Mouse (Mus musculus): ENCODE measurements around the gene Frem1. TPM values are rescaled to one million over a fixed set of nuclear protein-coding genes. Genes with fewer than 3 reads are reported as not detected.

Frem1 gene
- polyA plus RNA-seq (2015; fragmentation: Nextera tagmentation; extraction: Ambion mirVana) = 1.5 and 1.6 TPM in 2 replicates

GRCm38 (mm10) chr4:83051634-83052577, at the start of gene Frem1:
Gene Frem1 (minus strand): TSS chr4:83052339.
- H3K9ac ChIP-seq (ENCODE audit: low read depth, low read length) = no peak within 1 kb of the TSS
- no peak for TF ChIP-seq CTCF (IDR thresholded peaks at IDR 0.05; ENCODE audit: low read depth)
- ATAC-seq = no peak
- H3K4me3 ChIP-seq (ENCODE audit: low read depth, low read length) = peak within 1 kb of the TSS; percentile 34
- H3K27me3 ChIP-seq (replicated peaks; ENCODE audit: control insufficient read depth, insufficient read depth, low read length) = no peaks in the 10 kb centered on the region; the same call in 1 of the 2 replicates
- peak within 1 kb of the TSS; percentile 49 for H3K4me2 ChIP-seq (replicated peaks; ENCODE audit: low read depth)
- no peak within 1 kb of the TSS for H3K27ac ChIP-seq (ENCODE audit: low read depth, low read length)
- H3K36me3 ChIP-seq (ENCODE audit: control insufficient read depth, insufficient read depth) = no peaks in the 10 kb centered on the region
- WGBS = 3% methylated on average over 23 of the region's 24 CpGs
- no peaks in the 10 kb centered on the region for H3K4me1 ChIP-seq (replicated peaks; ENCODE audit: control insufficient read depth, insufficient read depth, low read length)
- H3K9me3 ChIP-seq (ENCODE audit: control insufficient read depth) = no peaks in the 10 kb centered on the region

- no peaks in the 10 kb centered on the region for H3K36me3 ChIP-seq (ENCODE audit: control insufficient read depth, insufficient read depth)
- H3K9ac ChIP-seq (ENCODE audit: low read depth, low read length) = no peak overlapping the region
- peak; percentile 65 for ATAC-seq
- H3K27me3 ChIP-seq (replicated peaks; ENCODE audit: control insufficient read depth, insufficient read depth, low read length) = no peaks in the 10 kb centered on the region
- no peaks in the 10 kb centered on the region for H3K4me1 ChIP-seq (replicated peaks; ENCODE audit: control insufficient read depth, insufficient read depth, low read length)
- WGBS = 47% methylated on average over 7 of the region's 7 CpGs
- H3K27ac ChIP-seq (ENCODE audit: low read depth, low read length) = no peak overlapping the region
- H3K4me2 ChIP-seq (replicated peaks; ENCODE audit: low read depth) = no peak overlapping the region
- H3K9me3 ChIP-seq (ENCODE audit: control insufficient read depth) = no peaks in the 10 kb centered on the region
- H3K4me3 ChIP-seq (ENCODE audit: low read depth, low read length) = no peak overlapping the region
- TF ChIP-seq CTCF (IDR thresholded peaks at IDR 0.05; ENCODE audit: low read depth) = no peak
Observed at GRCm38 (mm10) chr4:83099025-83099424, 46.9 kb upstream of the Frem1 start.

GRCm38 (mm10) chr4:83093941-83094340, 41.8 kb upstream of the Frem1 start:
- ATAC-seq = no peak
- Histone ChIP-seq H3K27me3 (replicated peaks; ENCODE audit: control insufficient read depth, insufficient read depth, low read length) (no peaks in the 10 kb centered on the region), H3K4me2 (replicated peaks; ENCODE audit: low read depth) (no peak overlapping the region), H3K9ac (ENCODE audit: low read depth, low read length) (no peak overlapping the region), H3K27ac (ENCODE audit: low read depth, low read length) (no peak overlapping the region), H3K36me3 (ENCODE audit: control insufficient read depth, insufficient read depth) (no peaks in the 10 kb centered on the region), H3K4me1 (replicated peaks; ENCODE audit: control insufficient read depth, insufficient read depth, low read length) (no peaks in the 10 kb centered on the region), H3K9me3 (ENCODE audit: control insufficient read depth) (no peaks in the 10 kb centered on the region), H3K4me3 (ENCODE audit: low read depth, low read length) (no peak overlapping the region)
- TF ChIP-seq CTCF (IDR thresholded peaks at IDR 0.05; ENCODE audit: low read depth) = no peak
- 81% methylated on average over 2 of the region's 2 CpGs for WGBS

- Histone ChIP-seq H3K4me3 (ENCODE audit: low read depth, low read length) (no peak overlapping the region), H3K4me1 (replicated peaks; ENCODE audit: control insufficient read depth, insufficient read depth, low read length) (no peaks in the 10 kb centered on the region), H3K27ac (ENCODE audit: low read depth, low read length) (no peak overlapping the region), H3K27me3 (replicated peaks; ENCODE audit: control insufficient read depth, insufficient read depth, low read length) (no peaks in the 10 kb centered on the region), H3K9ac (ENCODE audit: low read depth, low read length) (no peak overlapping the region), H3K9me3 (ENCODE audit: control insufficient read depth) (no peaks in the 10 kb centered on the region), H3K4me2 (replicated peaks; ENCODE audit: low read depth) (no peak overlapping the region), H3K36me3 (ENCODE audit: control insufficient read depth, insufficient read depth) (no peaks in the 10 kb centered on the region)
- no peak for ATAC-seq
- 56% methylated on average over 6 of the region's 6 CpGs for WGBS
- no peak for TF ChIP-seq CTCF (IDR thresholded peaks at IDR 0.05; ENCODE audit: low read depth)
Observed at GRCm38 (mm10) chr4:83090691-83091448, 38.7 kb upstream of the Frem1 start.

- no peak for ATAC-seq
- Histone ChIP-seq H3K27me3 (replicated peaks; ENCODE audit: control insufficient read depth, insufficient read depth, low read length) (no peaks in the 10 kb centered on the region), H3K4me1 (replicated peaks; ENCODE audit: control insufficient read depth, insufficient read depth, low read length) (no peaks in the 10 kb centered on the region), H3K4me3 (ENCODE audit: low read depth, low read length) (no peak overlapping the region), H3K36me3 (ENCODE audit: control insufficient read depth, insufficient read depth) (no peaks in the 10 kb centered on the region), H3K9ac (ENCODE audit: low read depth, low read length) (no peak overlapping the region), H3K27ac (ENCODE audit: low read depth, low read length) (no peak overlapping the region), H3K9me3 (ENCODE audit: control insufficient read depth) (no peaks in the 10 kb centered on the region), H3K4me2 (replicated peaks; ENCODE audit: low read depth) (no peak overlapping the region)
- no peak for TF ChIP-seq CTCF (IDR thresholded peaks at IDR 0.05; ENCODE audit: low read depth)
- WGBS = 16% methylated on average over 13 of the region's 13 CpGs
Observed at GRCm38 (mm10) chr4:83080364-83081174, 28.4 kb upstream of the Frem1 start.
